Mouse (Mus musculus) ES-E14 (cell line): ENCODE measurements at regions not wholly inside any gene's neighbourhood (a gene's known extent, or its start where the extent isn't known, plus 50 kb on each side); places are given as distances from the start of the nearest gene placed in this dataset.

Experiments
- DNase-seq: peaks from one replicate; pipeline ENCODE4 v3.0.0-alpha.2; 2013; ENCODE audit warnings: low read depth, low spot score
- H3K27ac ChIP-seq: 2 replicates; pipeline ENCODE4 v1.5.1; 2012; ENCODE audit warnings: low read depth, mild to moderate bottlenecking, low read length, moderate library complexity, mixed read lengths; ENCODE audit not compliant: poor library complexity, insufficient read depth, severe bottlenecking
- H3K36me3 ChIP-seq: 2 replicates; pipeline ENCODE4 v1.6.1; 2012; ENCODE audit warnings: mild to moderate bottlenecking, low read length, moderate library complexity, mixed read lengths; ENCODE audit not compliant: control insufficient read depth, poor library complexity, insufficient read depth, severe bottlenecking
- H3K4me1 ChIP-seq, 2 experiments: fragments of 150-350 bp in 1 of 2; sonication (generic) in 1 of 2; 2 replicates each; pipeline ENCODE4 v1.6.1; 2012; ENCODE audit warnings: low read length in 2 of 2, mild to moderate bottlenecking in 1 of 2, mixed read lengths in 1 of 2; ENCODE audit not compliant: control insufficient read depth in 2 of 2, insufficient read depth in 2 of 2, poor library complexity in 1 of 2
- H3K4me3 ChIP-seq, 2 experiments: fragments of 150-350 bp in 1 of 2; sonication (generic) in 1 of 2; 2 replicates each; pipeline ENCODE4 v1.5.1; 2012; ENCODE audit warnings: low read length in 2 of 2, low read depth in 1 of 2, mild to moderate bottlenecking in 1 of 2, mixed read lengths in 1 of 2; ENCODE audit not compliant: insufficient read depth in 1 of 2, poor library complexity in 1 of 2, severe bottlenecking in 1 of 2
- H3K9ac ChIP-seq: 2 replicates; pipeline ENCODE4 v1.6.1; 2012; ENCODE audit warnings: low read depth, mild to moderate bottlenecking, low read length, mixed read lengths; ENCODE audit not compliant: poor library complexity, insufficient read depth, severe bottlenecking
- H3K9me3 ChIP-seq: fragments of 150-350 bp; sonication (generic); 2 replicates; pipeline ENCODE4 v1.6.1; 2012; ENCODE audit warnings: low read depth, mild to moderate bottlenecking, low read length; ENCODE audit not compliant: control insufficient read depth, insufficient read depth
- CHD2 ChIP-seq: IDR thresholded peaks from 2 replicates; pipeline ENCODE4 v1.6.1; 2014; ENCODE audit warnings: mild to moderate bottlenecking, low read depth, low read length, inconsistent platforms
- HCFC1 ChIP-seq: IDR thresholded peaks from 2 replicates; pipeline ENCODE4 v1.6.1; 2012; ENCODE audit warnings: low read length, inconsistent platforms, borderline replicate concordance; ENCODE audit not compliant: insufficient read depth
- MAFK ChIP-seq: IDR thresholded peaks from 2 replicates; pipeline ENCODE4 v1.6.1; 2014; ENCODE audit warnings: mild to moderate bottlenecking, low read depth, low read length, inconsistent platforms; ENCODE audit not compliant: insufficient read depth
- ZC3H11A ChIP-seq: IDR thresholded peaks from 2 replicates; pipeline ENCODE4 v1.6.1; 2012; ENCODE audit warnings: low read depth, mild to moderate bottlenecking, inconsistent platforms, low read length, borderline replicate concordance
- ZNF384 ChIP-seq: IDR thresholded peaks from 2 replicates; pipeline ENCODE4 v1.6.1; 2012; ENCODE audit warnings: low read depth, low read length, inconsistent platforms
- in situ Hi-C, 2 experiments: fragments of 600-800 bp; cut with MboI; formaldehyde crosslinking; loops; one replicate each; pipeline ENCODE4 v1.15.1; 2025; ENCODE audit warnings: low sequenced_read_pairs in 2 of 2, inconsistent platforms in 1 of 2; ENCODE audit not compliant: unreplicated experiment in 2 of 2

DNA sequence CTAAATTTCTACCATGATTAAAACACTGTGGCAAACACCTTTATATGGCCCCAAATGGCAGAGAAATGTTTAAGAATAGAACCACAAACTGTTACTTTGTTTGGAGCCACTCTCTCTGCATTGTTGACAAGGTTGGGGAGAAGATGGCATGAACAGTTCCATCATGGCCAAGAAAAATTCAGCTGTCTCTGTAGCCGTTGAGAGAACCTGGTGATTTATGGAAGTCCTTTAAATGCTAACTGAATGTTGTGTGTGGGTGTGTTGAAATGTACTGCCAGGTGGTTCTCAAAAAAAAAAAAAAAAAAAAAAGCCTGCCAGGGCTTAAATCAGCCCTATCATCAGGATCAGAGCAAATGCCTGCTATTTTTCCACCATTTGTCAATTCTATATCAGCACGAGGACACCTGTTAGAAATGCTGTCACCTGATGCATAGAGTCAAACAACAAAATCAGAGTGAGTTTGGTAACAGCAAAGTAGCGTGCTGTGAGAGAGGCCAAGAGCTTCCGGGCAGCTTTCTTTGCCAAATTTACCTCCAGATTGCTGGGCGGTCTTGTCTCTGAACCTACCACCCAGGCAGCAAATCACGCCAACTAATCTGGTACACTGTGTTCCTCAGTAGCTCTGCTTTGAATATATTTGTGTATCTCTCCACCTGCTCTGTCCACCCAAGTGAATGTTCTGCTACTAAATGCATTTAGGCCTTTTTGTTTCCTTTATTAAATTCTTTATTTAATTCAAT lies 536.5 kb downstream of the Btbd3 start:
- H3K9ac ChIP-seq: no peak overlapping the region
- no peak for TF ChIP-seq HCFC1
- TF ChIP-seq CHD2: no peak
- no peak for TF ChIP-seq ZC3H11A
- no peak for TF ChIP-seq MAFK
- TF ChIP-seq ZNF384: no peak
- H3K4me1 ChIP-seq: no peaks in the 10 kb centered on the region
- DNase-seq: no peak
- no peak overlapping the region for H3K4me3 ChIP-seq
- H3K36me3 ChIP-seq: no peaks in the 10 kb centered on the region
- in situ Hi-C loops: no loop called here
- no peak overlapping the region for H3K27ac ChIP-seq
- no peaks in the 10 kb centered on the region for H3K9me3 ChIP-seq

DNA sequence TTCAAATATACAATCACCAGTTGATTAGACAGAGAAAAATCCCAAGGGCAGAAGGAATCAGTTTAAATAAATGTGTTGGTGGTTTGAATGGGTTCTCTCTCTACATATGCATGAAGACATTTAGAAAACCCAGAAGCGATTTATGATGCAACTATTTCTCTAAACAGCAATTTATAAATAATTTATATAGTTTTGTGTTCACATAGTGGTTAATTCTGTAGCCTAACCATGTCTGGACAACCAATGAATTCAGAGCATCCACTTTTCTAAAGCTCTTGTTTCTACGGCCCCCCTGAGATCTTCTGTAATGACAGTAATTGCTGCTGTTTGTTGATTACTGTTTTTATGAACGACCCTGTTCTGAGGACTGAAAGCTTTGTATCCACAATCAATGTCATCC lies 549.8 kb downstream of the Btbd3 start:
- no peak overlapping the region for H3K9ac ChIP-seq
- H3K4me3 ChIP-seq: no peak overlapping the region
- H3K36me3 ChIP-seq: no peaks in the 10 kb centered on the region
- DNase-seq: no peak
- in situ Hi-C loops: no loop called here
- no peaks in the 10 kb centered on the region for H3K4me1 ChIP-seq
- no peaks in the 10 kb centered on the region for H3K9me3 ChIP-seq
- no peak overlapping the region for H3K27ac ChIP-seq
- no peak for TF ChIP-seq MAFK
- no peak for TF ChIP-seq ZC3H11A
- no peak for TF ChIP-seq HCFC1
- no peak for TF ChIP-seq CHD2
- no peak for TF ChIP-seq ZNF384

DNA sequence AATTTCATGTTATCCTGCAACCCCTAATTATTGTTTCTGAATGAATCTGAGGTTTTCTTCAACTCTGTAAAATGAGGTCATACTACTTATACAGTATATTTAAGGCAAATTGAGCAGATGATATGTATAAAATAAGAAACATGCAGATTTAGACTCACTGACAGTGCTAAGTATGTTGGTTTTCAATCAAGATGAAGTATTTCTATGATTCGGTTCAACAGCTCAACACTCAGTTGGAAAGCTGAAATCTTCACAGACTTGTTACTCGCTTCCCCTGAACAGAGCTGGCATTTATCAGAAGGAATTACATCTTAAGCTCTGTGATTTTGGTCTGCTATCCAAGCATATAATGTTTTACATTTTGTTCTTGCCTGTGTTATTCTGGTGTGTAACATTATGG lies 553.4 kb downstream of the Btbd3 start:
- no peaks in the 10 kb centered on the region for H3K9me3 ChIP-seq
- in situ Hi-C loops: no loop called here

DNA sequence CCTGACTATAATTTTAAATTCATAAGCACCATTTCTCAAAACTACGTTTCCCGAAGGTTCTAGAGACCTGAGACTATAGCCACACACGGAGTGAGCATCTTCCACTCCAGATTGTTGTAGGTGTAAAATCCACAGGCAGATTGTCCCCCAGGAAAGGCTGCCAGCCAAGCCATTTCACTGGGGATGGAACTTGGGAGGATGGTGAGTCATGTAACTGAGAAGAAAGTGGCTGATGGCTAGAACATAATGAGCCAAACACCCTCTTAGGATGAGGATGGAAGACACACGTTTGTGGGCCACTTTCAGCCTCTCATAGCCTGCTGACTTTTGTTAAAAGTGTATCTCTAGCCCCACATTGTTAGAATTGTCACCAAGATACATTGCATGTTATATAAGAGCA lies 564.1 kb downstream of the Btbd3 start:
- Histone ChIP-seq H3K27ac (no peak overlapping the region), H3K4me3 (no peak overlapping the region), H3K4me1 (no peaks in the 10 kb centered on the region), H3K9me3 (no peaks in the 10 kb centered on the region), H3K9ac (no peak overlapping the region), H3K36me3 (no peaks in the 10 kb centered on the region)
- no peak for TF ChIP-seq CHD2
- no peak for TF ChIP-seq HCFC1
- TF ChIP-seq ZNF384: no peak
- TF ChIP-seq ZC3H11A: no peak
- no peak for TF ChIP-seq MAFK
- no peak for DNase-seq
- in situ Hi-C loops: no loop called here

More for the DNA sequence above, 553.4 kb downstream of the Btbd3 start:
- Histone ChIP-seq H3K36me3 (no peaks in the 10 kb centered on the region), H3K9ac (no peak overlapping the region), H3K4me1 (no peaks in the 10 kb centered on the region), H3K4me3 (no peak overlapping the region), H3K27ac (no peak overlapping the region)
- DNase-seq: no peak
- TF ChIP-seq CHD2: no peak
- TF ChIP-seq ZNF384: no peak
- no peak for TF ChIP-seq ZC3H11A
- TF ChIP-seq MAFK: no peak
- no peak for TF ChIP-seq HCFC1

DNA sequence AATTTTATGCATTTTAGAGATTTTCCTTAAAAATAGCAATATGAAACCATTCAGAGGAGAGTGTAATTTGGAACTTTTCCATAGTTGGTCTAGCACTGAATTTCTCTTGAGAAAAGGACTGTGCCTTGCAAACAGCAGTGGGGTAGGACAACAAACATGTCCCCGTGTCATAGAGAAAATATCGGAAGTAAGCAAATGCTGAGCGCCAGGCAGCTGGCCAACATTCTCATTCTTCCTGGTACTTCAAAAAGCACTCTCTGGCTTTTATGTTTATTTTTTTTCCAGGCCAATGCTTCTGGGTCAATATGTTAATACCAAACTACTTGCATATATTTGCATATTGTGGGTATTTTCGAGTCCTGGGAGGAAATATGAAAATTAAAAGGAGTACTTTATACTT lies 568.5 kb downstream of the Btbd3 start:
- DNase-seq: no peak

More for the DNA sequence above, 568.5 kb downstream of the Btbd3 start:
- Histone ChIP-seq H3K4me3 (no peak overlapping the region), H3K9me3 (no peaks in the 10 kb centered on the region), H3K36me3 (no peaks in the 10 kb centered on the region), H3K27ac (no peak overlapping the region), H3K4me1 (no peaks in the 10 kb centered on the region), H3K9ac (no peak overlapping the region)
- TF ChIP-seq CHD2: no peak
- TF ChIP-seq HCFC1: no peak
- no peak for TF ChIP-seq ZC3H11A
- TF ChIP-seq ZNF384: no peak
- TF ChIP-seq MAFK: no peak
- in situ Hi-C loops: no loop called here
